Mouse (Mus musculus): ENCODE measurements around the gene Plscr4.

GRCm38 (mm10) chr9:92517036-92517435 lies 59.9 kb downstream of the Plscr4 start:
- no peak for TF ChIP-seq CTCF (IDR thresholded peaks at IDR 0.05; ENCODE audit: borderline replicate concordance, control insufficient read depth, extremely low read depth, insufficient read depth, low read length, poor library complexity)
- TF ChIP-seq POLR2A (IDR thresholded peaks at IDR 0.05; ENCODE audit: control insufficient read depth, extremely low read depth, insufficient read depth, low read length, poor library complexity): no peak

Measured in thymus, adult 2 months (tissue).